ENCODE assay signal across 9 mouse cellular contexts in genomic region chr10:93919227-93919626, GRCm38 (mm10). TPM values are rescaled to one million over a fixed set of nuclear protein-coding genes. Genes with fewer than 3 reads are reported as not detected.
A peak's percentile ranks its signal among the peaks of the same experiment; 100 is the strongest.
DNase-seq lines count a peak whose midpoint lies in the region; ATAC-seq and TF ChIP-seq lines count a peak whose summit lies in the region.
"Had no signal": no experiment of that assay in that cellular context is flagged by ENCODE, and none has a peak within 500 bp of the region (broad histone marks: within the 10 kb centered on the region; RNA-seq: fewer than 3 reads in every experiment).

No protein-coding gene starts in this region.

- no peak for TF ChIP-seq CTCF in liver, adult 2 months (IDR thresholded peaks at IDR 0.05; ENCODE audit: low read depth, low read length)
- TF ChIP-seq CTCF in layer of hippocampus, adult 2 months (conservative IDR thresholded peaks at IDR 0.05), result no peak

- WGBS in liver, adult 2 months, result 65% methylated on average over 13 of the region's 13 CpGs
- 37% methylated on average over 13 of the region's 13 CpGs for WGBS in liver, embryonic 12.5 days (ENCODE audit: insufficient replicate concordance)
- 33% methylated on average over 13 of the region's 13 CpGs for WGBS in heart, embryonic 14.5 days
- WGBS in stomach, embryonic 14.5 days, result 56% methylated on average over 13 of the region's 13 CpGs

- H3K4me2 ChIP-seq in liver, embryonic 12.5 days, result no peak overlapping the region
- H3K4me2 ChIP-seq in heart, embryonic 14.5 days (ENCODE audit: low read length), result peak overlapping the region; percentile 60
- H3K4me2 ChIP-seq in stomach, embryonic 14.5 days (replicated peaks; ENCODE audit: low read depth, low read length), result no peak overlapping the region
- H3K4me2 ChIP-seq: neural tube, embryonic 13.5 days had no signal

- H3K27me3 ChIP-seq in liver, adult 2 months (ENCODE audit: control insufficient read depth, insufficient read depth, low read length), result no peaks in the 10 kb centered on the region
- H3K27me3 ChIP-seq in liver, embryonic 12.5 days (replicated peaks), result no peaks in the 10 kb centered on the region
- H3K27me3 ChIP-seq in heart, embryonic 14.5 days (ENCODE audit: control insufficient read depth, insufficient read depth, low read length), result no peaks in the 10 kb centered on the region
- no peaks in the 10 kb centered on the region for H3K27me3 ChIP-seq in stomach, embryonic 14.5 days (ENCODE audit: control insufficient read depth, insufficient read depth, low read length)
- H3K27me3 ChIP-seq: neural tube, embryonic 13.5 days had no signal

- 0 out of 2 replicates have a peak overlapping the region, but pooled peaks have one; percentile 13 for H3K9ac ChIP-seq in liver, adult 2 months (ENCODE audit: low read depth, low read length)
- no peak overlapping the region for H3K9ac ChIP-seq in liver, embryonic 12.5 days
- peak overlapping the region; percentile 44 for H3K9ac ChIP-seq in heart, embryonic 14.5 days (ENCODE audit: low read length)
- H3K9ac ChIP-seq in stomach, embryonic 14.5 days (replicated peaks; ENCODE audit: low read depth, low read length), result no peak overlapping the region
- H3K9ac ChIP-seq: neural tube, embryonic 13.5 days had no signal

- no peak overlapping the region for H3K4me3 ChIP-seq in liver, adult 2 months (ENCODE audit: insufficient read depth, low read depth, low read length)
- H3K4me3 ChIP-seq in liver, embryonic 12.5 days, result no peak overlapping the region
- H3K4me3 ChIP-seq in heart, embryonic 14.5 days (ENCODE audit: control insufficient read depth in 1 of 2, insufficient read depth in 1 of 2, low read depth in 1 of 2, low read length in 2 of 2), result peak overlapping the region in 1 of 2 experiments; percentile 16; a peak in 2 of 4 replicates
- peak overlapping the region; percentile 26; the same call in 1 of the 2 replicates for H3K4me3 ChIP-seq in layer of hippocampus, adult 2 months
- H3K4me3 ChIP-seq in stomach, embryonic 14.5 days (ENCODE audit: low read depth, low read length), result no peak overlapping the region
- H3K4me3 ChIP-seq: neural tube, embryonic 13.5 days had no signal

- TF ChIP-seq POLR2A in liver, adult 2 months (IDR thresholded peaks at IDR 0.05; ENCODE audit: extremely low read depth, insufficient read depth, low read length), result no peak

- ATAC-seq in liver, embryonic 12.5 days, result no peak
- ATAC-seq in heart, embryonic 14.5 days (ENCODE audit: insufficient number of reproducible peaks, insufficient read depth, low FRiP score, low read depth), result peak; percentile 50; the same call in 1 of the 2 replicates
- ATAC-seq in stomach, embryonic 14.5 days (ENCODE audit: insufficient number of reproducible peaks, insufficient read depth, low FRiP score, low read depth), result no peak
- ATAC-seq in activated CD4-positive, CD25-positive, alpha-beta regulatory T cell, adult 4 months, result no peak
- ATAC-seq in megakaryocyte-erythroid progenitor cell, adult 5-6 weeks (replicated peaks; ENCODE audit: low FRiP score, low TSS enrichment, poor library complexity, severe bottlenecking), result no peak

- H3K79me2 ChIP-seq in liver, adult 2 months (ENCODE audit: control insufficient read depth, insufficient read depth, low read length), result no peaks in the 10 kb centered on the region

- H3K4me1 ChIP-seq in liver, adult 2 months (ENCODE audit: control insufficient read depth, insufficient read depth, low read length), result no peaks in the 10 kb centered on the region
- peaks cover 50% of the 10 kb centered on the region for H3K4me1 ChIP-seq in liver, embryonic 12.5 days
- H3K4me1 ChIP-seq in heart, embryonic 14.5 days (ENCODE audit: control insufficient read depth in 2 of 2, insufficient read depth in 2 of 2, low read length in 2 of 2), result peaks cover 14 to 18% of the 10 kb centered on the region in 2 experiments
- no peaks in the 10 kb centered on the region for H3K4me1 ChIP-seq in stomach, embryonic 14.5 days (ENCODE audit: control insufficient read depth, insufficient read depth, low read length)
- H3K4me1 ChIP-seq: neural tube, embryonic 13.5 days had no signal

- H3K27ac ChIP-seq in liver, adult 2 months (replicated peaks; ENCODE audit: insufficient read depth, low read depth, low read length), result peak overlapping the region; percentile 66
- no peak overlapping the region for H3K27ac ChIP-seq in liver, embryonic 12.5 days
- H3K27ac ChIP-seq in heart, embryonic 14.5 days (replicated peaks in 1 of 2; ENCODE audit: control insufficient read depth in 1 of 2, insufficient read depth in 1 of 2, low read depth in 2 of 2, low read length in 2 of 2), result peak overlapping the region; percentile 86 to 89
- no peak overlapping the region for H3K27ac ChIP-seq in layer of hippocampus, adult 2 months
- H3K27ac ChIP-seq in stomach, embryonic 14.5 days (ENCODE audit: low read length), result peak overlapping the region; percentile 50; the same call in 1 of the 2 replicates
- H3K27ac ChIP-seq: neural tube, embryonic 13.5 days had no signal

- H3K9me3 ChIP-seq in liver, embryonic 12.5 days (replicated peaks), result no peaks in the 10 kb centered on the region
- H3K9me3 ChIP-seq in heart, embryonic 14.5 days (ENCODE audit: control insufficient read depth, low read length), result no peaks in the 10 kb centered on the region
- H3K9me3 ChIP-seq in stomach, embryonic 14.5 days (ENCODE audit: control insufficient read depth, low read depth, low read length), result no peaks in the 10 kb centered on the region
- H3K9me3 ChIP-seq: neural tube, embryonic 13.5 days had no signal

- DNase-seq in liver, adult 2 months (ENCODE audit: extremely low read depth, low read depth, low spot score), result peak; percentile 19
- peak; percentile 30 for DNase-seq in cerebellum, adult 8-10 months
- DNase-seq in layer of hippocampus, adult 2 months (ENCODE audit: low spot score in 2 of 2), result peak; percentile 17

- H3K36me3 ChIP-seq in liver, adult 2 months (ENCODE audit: control insufficient read depth, insufficient read depth, low read length), result no peaks in the 10 kb centered on the region
- no peaks in the 10 kb centered on the region for H3K36me3 ChIP-seq in liver, embryonic 12.5 days
- H3K36me3 ChIP-seq in heart, embryonic 14.5 days (ENCODE audit: control insufficient read depth, insufficient read depth, low read length), result no peaks in the 10 kb centered on the region
- no peaks in the 10 kb centered on the region for H3K36me3 ChIP-seq in stomach, embryonic 14.5 days (ENCODE audit: control insufficient read depth, insufficient read depth, low read length)
- H3K36me3 ChIP-seq: neural tube, embryonic 13.5 days had no signal

RNA-seq across cellular contexts. Expression of gene Metap2, which starts 22.3 kb away (rescaled TPM):
- 32.8 and 42.6 TPM in 2 replicates for total RNA-seq in liver, adult 2 months (2014; rRNA removed)
- 15.4 and 20.3 TPM in 2 replicates for polyA plus RNA-seq in liver, adult 2 months (2012; rRNA removed)
- polyA plus RNA-seq in liver, embryonic 12.5 days (2016; fragmentation: Nextera tagmentation; extraction: Ambion mirVana), result 290 and 301 TPM in 2 replicates
- 158 and 159 TPM in 2 replicates for polyA plus RNA-seq in heart, embryonic 14.5 days (2014; fragmentation: Nextera tagmentation; extraction: Ambion mirVana)
- total RNA-seq in layer of hippocampus, adult 2 months (2021), result 100 to 1,000 TPM; 124 to 136 TPM
- 184 and 191 TPM in 2 replicates for polyA plus RNA-seq in stomach, embryonic 14.5 days (2014; fragmentation: Nextera tagmentation; extraction: Ambion mirVana)
- polyA plus RNA-seq in activated CD4-positive, CD25-positive, alpha-beta regulatory T cell, adult 4 months (2017; shearing (Covaris generic)), result 100 to 1,000 TPM; 188 to 241 TPM
- 458 and 509 TPM in 2 replicates for total RNA-seq in megakaryocyte-erythroid progenitor cell, adult 5-6 weeks (2014; fragmentation: Nextera tagmentation)
- 577 and 616 TPM in 2 replicates for total RNA-seq in megakaryocyte-erythroid progenitor cell, adult 5-6 weeks (2017)

Comparison
In these comparisons a context has a peak if more than half of its experiments do, and no peak if none do; other contexts are left out.
1. H3K27ac ChIP-seq: peak in liver, adult 2 months (single experiment), heart, embryonic 14.5 days (2 of 2) and stomach, embryonic 14.5 days (single experiment); none in liver, embryonic 12.5 days (single experiment) and layer of hippocampus, adult 2 months (single experiment).
2. H3K9ac ChIP-seq: peak in liver, adult 2 months (single experiment) and heart, embryonic 14.5 days (single experiment); none in liver, embryonic 12.5 days (single experiment) and stomach, embryonic 14.5 days (single experiment).
3. Peak in every context shown above with its lines, with median percentiles within 50 percentile points of each other: DNase-seq.